ENCODE assay signal across 8 mouse cellular contexts in the genomic region with DNA sequence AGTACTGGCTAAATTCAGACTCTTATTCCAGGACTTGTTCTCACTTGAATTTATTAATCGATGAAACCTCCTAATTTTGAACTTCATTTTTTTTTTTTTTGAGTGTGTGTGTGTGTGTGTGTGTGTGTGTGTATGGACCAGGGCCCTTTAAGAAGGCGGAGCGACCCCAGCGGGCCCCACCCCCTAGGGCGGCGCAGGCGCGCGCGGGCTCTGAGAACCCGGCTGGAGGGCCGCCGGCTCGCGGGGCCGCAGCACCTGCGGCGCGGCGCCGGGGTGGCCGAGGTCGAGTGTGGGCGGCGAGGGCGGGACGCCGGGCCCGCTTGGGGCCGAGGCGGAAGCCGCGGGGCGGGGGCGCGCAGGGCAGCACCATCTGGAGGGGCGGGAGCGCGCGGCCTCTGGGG. TPM values are rescaled to one million over a fixed set of nuclear protein-coding genes. Genes with fewer than 3 reads are reported as not detected.
A peak's percentile ranks its signal among the peaks of the same experiment; 100 is the strongest.
DNase-seq lines count a peak whose midpoint lies in the region; ATAC-seq and TF ChIP-seq lines count a peak whose summit lies in the region.

Tnk2 (plus strand) TSS at position 214 of the 401 bp plus-strand sequence.

- no peaks in the 10 kb centered on the region for H3K27me3 ChIP-seq in embryonic facial prominence, embryonic 11.5 days (ENCODE audit: control insufficient read depth, insufficient read depth, low read length)
- no peaks in the 10 kb centered on the region for H3K27me3 ChIP-seq in kidney, adult 2 months (replicated peaks; ENCODE audit: control insufficient read depth, insufficient read depth, low read length)
- H3K27me3 ChIP-seq in limb, embryonic 12.5 days: no peaks in the 10 kb centered on the region
- no peaks in the 10 kb centered on the region for H3K27me3 ChIP-seq in midbrain, embryonic 15.5 days (replicated peaks)

- peak; percentile 88 for ATAC-seq in embryonic facial prominence, embryonic 11.5 days (replicated peaks; ENCODE audit: insufficient number of reproducible peaks, low FRiP score, low TSS enrichment, low read depth)
- ATAC-seq in limb, embryonic 12.5 days (ENCODE audit: insufficient number of reproducible peaks, insufficient read depth, low FRiP score, low TSS enrichment, low read depth): peak; percentile 86
- peak; percentile 88 for ATAC-seq in midbrain, embryonic 15.5 days (replicated peaks)

- no peaks in the 10 kb centered on the region for H3K9me3 ChIP-seq in embryonic facial prominence, embryonic 11.5 days (replicated peaks; ENCODE audit: control insufficient read depth, low read length)
- no peaks in the 10 kb centered on the region for H3K9me3 ChIP-seq in limb, embryonic 12.5 days
- H3K9me3 ChIP-seq in midbrain, embryonic 15.5 days: no peaks in the 10 kb centered on the region

- H3K4me1 ChIP-seq in embryonic facial prominence, embryonic 11.5 days (ENCODE audit: control insufficient read depth, insufficient read depth, low read length): peaks cover 10% of the 10 kb centered on the region
- H3K4me1 ChIP-seq in kidney, adult 2 months (ENCODE audit: control insufficient read depth, insufficient read depth, low read length): peaks cover 9% of the 10 kb centered on the region
- peaks cover 24% of the 10 kb centered on the region for H3K4me1 ChIP-seq in limb, embryonic 12.5 days (replicated peaks)
- peaks cover 24% of the 10 kb centered on the region for H3K4me1 ChIP-seq in midbrain, embryonic 15.5 days

- peak within 1 kb of the TSS; percentile 89 for H3K4me3 ChIP-seq in embryonic facial prominence, embryonic 11.5 days (ENCODE audit: low read depth, low read length)
- peak within 1 kb of the TSS; percentile 74 for H3K4me3 ChIP-seq in kidney, adult 2 months (ENCODE audit: insufficient read depth, low read depth, low read length)
- peak within 1 kb of the TSS; percentile 98 for H3K4me3 ChIP-seq in limb, embryonic 12.5 days (replicated peaks)
- peak within 1 kb of the TSS; percentile 71 for H3K4me3 ChIP-seq in midbrain, embryonic 15.5 days

- no peak for TF ChIP-seq POLR2A in kidney, adult 2 months (IDR thresholded peaks at IDR 0.05; ENCODE audit: low read depth, low read length)

- no peak for TF ChIP-seq CTCF in kidney, adult 2 months (conservative IDR thresholded peaks at IDR 0.05; ENCODE audit: insufficient read depth, insufficient read length, low read depth, low read length)

- H3K27ac ChIP-seq in embryonic facial prominence, embryonic 11.5 days (replicated peaks; ENCODE audit: low read depth, low read length): peak within 1 kb of the TSS; percentile 89
- H3K27ac ChIP-seq in kidney, adult 2 months (ENCODE audit: insufficient read depth, low read depth, low read length): no peak within 1 kb of the TSS
- peak within 1 kb of the TSS; percentile 92 for H3K27ac ChIP-seq in limb, embryonic 12.5 days
- H3K27ac ChIP-seq in midbrain, embryonic 15.5 days: peak within 1 kb of the TSS; percentile 88

- no peaks in the 10 kb centered on the region for H3K36me3 ChIP-seq in embryonic facial prominence, embryonic 11.5 days (replicated peaks; ENCODE audit: control insufficient read depth, insufficient read depth, low read depth, low read length)
- no peaks in the 10 kb centered on the region for H3K36me3 ChIP-seq in kidney, adult 2 months (ENCODE audit: control insufficient read depth, insufficient read depth, low read length)
- no peaks in the 10 kb centered on the region for H3K36me3 ChIP-seq in limb, embryonic 12.5 days
- no peaks in the 10 kb centered on the region for H3K36me3 ChIP-seq in midbrain, embryonic 15.5 days (replicated peaks)

- DNase-seq in 3T3-L1 (ENCODE audit: low read depth, low spot score): peak; percentile 82
- peak; percentile 92 for DNase-seq in adrenal gland, postnatal 25 days
- peak; percentile 92 for DNase-seq in embryonic facial prominence, embryonic 11.5 days (ENCODE audit: low spot score)
- peak; percentile 93 for DNase-seq in heart, adult 18-20 months
- peak; percentile 93 for DNase-seq in kidney, adult 2 months
- DNase-seq in spleen, postnatal 14 days (ENCODE audit: low spot score in 2 of 2): peak; percentile 85 to 87

- H3K9ac ChIP-seq in embryonic facial prominence, embryonic 11.5 days (replicated peaks; ENCODE audit: low read length): peak within 1 kb of the TSS; percentile 92
- peak within 1 kb of the TSS; percentile 93 for H3K9ac ChIP-seq in limb, embryonic 12.5 days (replicated peaks)
- H3K9ac ChIP-seq in midbrain, embryonic 15.5 days: peak within 1 kb of the TSS; percentile 71

- peak within 1 kb of the TSS; percentile 87 for H3K4me2 ChIP-seq in embryonic facial prominence, embryonic 11.5 days (ENCODE audit: low read depth, low read length)
- peak within 1 kb of the TSS; percentile 71 for H3K4me2 ChIP-seq in limb, embryonic 12.5 days
- H3K4me2 ChIP-seq in midbrain, embryonic 15.5 days: peak within 1 kb of the TSS; percentile 76

- 0% methylated on average over 17 of the region's 40 CpGs for WGBS in embryonic facial prominence, embryonic 11.5 days
- 4% methylated on average over 40 of the region's 40 CpGs for WGBS in kidney, adult 2 months
- WGBS in limb, embryonic 12.5 days: 0% methylated on average over 40 of the region's 40 CpGs
- WGBS in midbrain, embryonic 15.5 days: under 1% methylated on average over 23 of the region's 40 CpGs

RNA-seq across cellular contexts. Expression of gene Tnk2, which starts in this region (rescaled TPM):
- total RNA-seq in adrenal gland, postnatal 25 days (2021): 34.8 and 52.2 TPM in 2 replicates
- polyA plus RNA-seq in embryonic facial prominence, embryonic 11.5 days (2014; fragmentation: Nextera tagmentation; extraction: Ambion mirVana): 5.3 and 5.8 TPM in 2 replicates
- total RNA-seq in heart, adult 18-20 months (2021): 10 to 100 TPM; 20.5 to 22.0 TPM
- 35.8 and 40.8 TPM in 2 replicates for polyA plus RNA-seq in kidney, adult 2 months (2012; rRNA removed)
- polyA plus RNA-seq in limb, embryonic 12.5 days (2016; fragmentation: Nextera tagmentation; extraction: Ambion mirVana): 11.9 and 12.0 TPM in 2 replicates
- 22.0 and 24.2 TPM in 2 replicates for polyA plus RNA-seq in midbrain, embryonic 15.5 days (2015; fragmentation: Nextera tagmentation; extraction: Ambion mirVana)
